Mouse (Mus musculus): Measurements from ENCODE around the gene Sh3pxd2a.

Gene Sh3pxd2a

DNA sequence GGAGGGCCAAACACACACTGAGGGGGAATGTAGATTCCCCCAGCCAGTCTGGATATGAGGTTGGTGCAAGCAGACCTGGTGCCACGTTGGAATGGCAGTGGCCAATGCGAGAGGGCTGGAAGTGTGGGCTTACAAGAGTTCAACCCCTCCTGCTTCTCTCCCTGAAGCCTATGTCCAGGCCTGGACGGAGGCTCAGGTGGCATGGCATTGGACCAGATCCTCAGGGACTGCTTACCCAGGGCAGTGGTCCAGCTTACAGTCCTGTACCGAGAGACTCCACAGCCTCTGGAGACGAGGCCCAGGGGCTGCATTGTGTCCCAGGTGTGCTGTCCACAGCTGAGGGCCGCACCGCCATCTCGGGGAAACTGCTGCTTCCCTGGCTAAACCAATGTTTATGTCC, 218.7 kb downstream of the Sh3pxd2a start:
- in situ Hi-C loops (cut with MboI, MseI): no loop called here

DNA sequence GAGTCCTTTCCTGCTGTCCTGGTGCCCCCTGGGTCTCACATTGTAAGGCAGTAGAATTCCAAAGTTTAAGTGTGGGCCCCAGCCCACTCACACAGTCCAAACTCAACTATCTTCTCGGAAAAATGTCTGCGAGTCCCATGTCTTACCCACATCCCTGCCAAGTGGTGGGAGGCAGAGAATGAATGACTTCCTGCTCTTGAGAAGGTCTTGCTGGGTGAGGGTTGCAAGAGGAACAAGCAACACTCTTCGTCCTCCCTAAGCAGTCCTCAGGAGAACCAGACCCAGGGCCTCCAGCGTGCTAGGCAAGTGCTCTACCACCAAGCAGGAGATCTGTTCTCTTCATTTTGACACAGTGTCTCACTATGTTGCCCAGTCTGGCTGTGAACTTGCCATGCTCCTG, 222.0 kb downstream of the Sh3pxd2a start:
- in situ Hi-C loops (cut with MboI, MseI): no loop called here

DNA sequence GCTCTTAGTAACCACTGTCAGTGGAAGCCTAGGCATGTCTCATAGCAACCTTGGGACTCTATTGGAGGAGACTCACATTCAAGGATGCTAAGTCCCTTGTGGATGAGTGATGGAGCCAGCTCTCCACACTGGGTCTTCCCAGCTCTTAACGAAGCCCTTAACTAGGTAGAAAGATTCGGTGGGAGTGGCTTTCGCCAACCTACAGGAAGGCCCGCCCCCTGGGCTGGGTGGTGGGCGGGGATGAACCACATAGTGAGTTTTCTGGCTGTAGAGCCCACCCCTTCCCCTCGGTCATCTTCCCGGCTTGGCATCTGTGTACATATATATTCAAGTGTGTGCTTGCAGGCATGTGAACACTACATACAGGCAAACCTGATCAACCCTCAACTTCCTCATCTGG, 223.2 kb downstream of the Sh3pxd2a start:
- in situ Hi-C loops (cut with MboI, MseI): no loop called here

DNA sequence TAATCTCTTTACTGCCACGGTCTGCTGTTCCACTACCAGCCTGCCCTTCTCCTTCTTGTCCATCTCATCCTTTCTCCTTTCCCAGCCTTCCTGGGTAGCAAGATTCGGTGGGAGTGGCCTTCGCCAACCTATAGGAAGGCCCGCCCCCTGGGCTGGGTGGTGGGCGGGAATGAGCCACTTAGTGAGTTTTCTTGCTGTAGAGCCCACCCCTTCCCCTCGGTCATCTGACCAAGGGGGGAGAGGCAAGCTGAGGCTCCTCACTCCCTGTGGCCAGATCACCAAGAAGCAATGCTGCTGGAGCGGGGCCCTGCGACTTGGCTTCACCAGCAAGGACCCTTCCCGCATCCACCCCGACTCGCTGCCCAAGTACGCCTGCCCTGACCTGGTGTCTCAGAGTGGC, 224.1 kb downstream of the Sh3pxd2a start:
- in situ Hi-C loops (cut with MboI, MseI): no loop called here

DNA sequence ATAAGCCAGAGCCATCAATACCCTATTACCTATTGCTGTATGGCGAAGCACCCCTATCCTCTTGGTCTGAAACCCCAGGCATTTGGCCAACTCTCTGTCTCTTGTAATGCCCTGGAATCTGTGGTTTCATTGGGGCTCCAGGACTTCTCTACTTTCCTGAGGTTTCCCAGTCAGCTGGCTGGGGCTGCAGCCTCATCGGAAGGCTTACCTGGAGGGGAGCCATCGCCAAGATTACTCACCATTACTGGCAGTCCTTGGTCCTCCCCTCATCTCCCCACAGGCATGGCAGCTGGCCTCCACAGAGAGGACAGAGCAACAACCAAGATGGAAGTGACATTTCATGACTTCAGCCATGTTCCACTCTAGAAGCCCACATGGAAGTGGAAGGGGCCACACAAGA, 231.1 kb downstream of the Sh3pxd2a start:
- in situ Hi-C loops (cut with MboI, MseI): no loop called here

DNA sequence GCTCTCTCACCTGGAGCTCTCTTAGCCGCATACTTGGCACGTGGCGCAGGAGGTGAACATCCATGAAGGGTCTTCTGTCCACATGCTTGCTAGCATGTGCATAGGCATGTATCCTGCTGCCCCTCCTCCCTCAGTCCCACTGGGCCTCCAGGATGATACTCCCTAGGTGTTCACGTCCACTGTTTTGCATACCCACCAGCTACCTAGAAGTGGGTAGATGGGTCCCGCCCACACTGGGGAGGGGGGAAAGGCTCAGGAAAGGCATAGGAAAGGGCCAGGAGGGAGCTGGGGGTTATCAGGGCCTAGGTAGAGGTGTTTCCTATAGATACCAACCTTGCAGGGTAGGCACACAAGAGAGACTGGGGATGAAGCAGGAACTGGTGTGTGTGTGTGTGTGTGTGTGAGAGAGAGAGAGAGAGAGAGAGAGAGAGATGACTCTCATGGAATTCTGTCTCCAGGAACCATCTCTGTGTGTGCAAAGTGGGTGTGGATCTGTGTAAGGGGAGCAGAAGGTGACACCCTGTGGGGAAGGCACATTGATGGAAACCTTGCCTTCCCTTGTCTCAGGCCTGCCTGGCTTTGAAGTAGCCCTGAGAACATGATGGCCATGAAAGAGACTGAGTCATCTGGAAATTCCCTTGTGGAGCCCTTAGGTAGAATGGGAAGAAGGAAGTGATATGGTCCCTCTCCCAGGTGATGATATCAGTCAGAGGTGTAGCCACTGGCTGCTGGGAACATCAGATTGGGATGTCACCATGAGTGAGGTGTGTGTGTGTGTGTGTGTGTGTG, 231.9 kb downstream of the Sh3pxd2a start:
- in situ Hi-C loops (cut with MboI, MseI): no loop called here

- in situ Hi-C loops (cut with MboI, MseI): no loop called here
These were observed 232.8 kb downstream of the Sh3pxd2a start for GRCm38 (mm10) chr19:47231389-47231788.

- in situ Hi-C loops (cut with MboI, MseI): no loop called here
These were observed 233.5 kb downstream of the Sh3pxd2a start for GRCm38 (mm10) chr19:47230682-47231081.

DNA sequence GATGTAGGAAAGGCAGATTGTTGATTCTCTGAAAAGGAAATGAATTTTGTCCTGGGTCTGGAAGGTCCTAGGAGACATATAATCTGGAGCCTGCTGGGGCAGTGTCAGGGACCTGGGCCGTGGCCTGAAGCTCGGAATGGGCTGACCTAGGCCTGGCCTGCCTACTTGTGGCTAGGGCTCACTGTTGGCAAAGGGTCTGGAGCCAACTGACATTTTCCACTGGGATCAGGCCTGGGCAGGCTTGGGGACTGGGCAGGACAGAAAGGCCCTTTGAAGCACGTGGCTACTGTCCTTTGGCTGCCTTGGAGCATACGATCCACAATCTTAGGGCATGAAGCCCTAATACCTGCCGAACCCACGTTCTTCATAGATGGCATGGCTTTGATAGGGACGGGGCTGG, 234.1 kb downstream of the Sh3pxd2a start:
- in situ Hi-C loops (cut with MboI, MseI): no loop called here

- in situ Hi-C loops (cut with MboI, MseI): no loop called here
These were observed 234.7 kb downstream of the Sh3pxd2a start for GRCm38 (mm10) chr19:47229461-47229860.

DNA sequence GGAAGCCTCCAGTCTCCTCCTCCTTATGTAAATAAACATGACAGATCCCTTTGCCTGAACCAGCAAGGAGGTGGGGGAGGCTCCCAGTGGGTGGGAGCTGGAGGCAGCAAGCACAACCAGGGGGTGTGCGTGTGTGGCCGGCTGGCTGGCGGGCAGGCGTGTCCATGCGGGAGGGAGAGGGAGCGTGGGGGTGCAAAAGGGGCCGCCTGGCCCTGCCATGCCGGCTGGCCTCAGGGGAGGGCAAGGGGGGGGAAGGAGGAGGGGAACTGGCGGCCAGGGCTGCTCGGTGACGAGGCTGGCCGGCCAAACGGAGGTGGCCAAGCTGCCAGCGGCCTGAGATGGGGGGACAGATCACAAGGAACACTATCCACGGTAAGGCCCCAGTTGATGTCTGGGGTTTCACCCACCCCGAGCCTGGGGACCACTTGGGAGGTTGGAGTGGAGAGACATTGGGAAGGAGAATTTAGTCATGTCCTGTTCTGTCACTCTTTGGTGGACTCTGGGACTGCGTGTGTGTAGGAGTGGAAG, 235.4 kb downstream of the Sh3pxd2a start:
- in situ Hi-C loops (cut with MboI, MseI): no loop called here

GRCm38 (mm10) chr19:47225791-47226190, 238.4 kb downstream of the Sh3pxd2a start:
- in situ Hi-C loops (cut with MboI, MseI): no loop called here

DNA sequence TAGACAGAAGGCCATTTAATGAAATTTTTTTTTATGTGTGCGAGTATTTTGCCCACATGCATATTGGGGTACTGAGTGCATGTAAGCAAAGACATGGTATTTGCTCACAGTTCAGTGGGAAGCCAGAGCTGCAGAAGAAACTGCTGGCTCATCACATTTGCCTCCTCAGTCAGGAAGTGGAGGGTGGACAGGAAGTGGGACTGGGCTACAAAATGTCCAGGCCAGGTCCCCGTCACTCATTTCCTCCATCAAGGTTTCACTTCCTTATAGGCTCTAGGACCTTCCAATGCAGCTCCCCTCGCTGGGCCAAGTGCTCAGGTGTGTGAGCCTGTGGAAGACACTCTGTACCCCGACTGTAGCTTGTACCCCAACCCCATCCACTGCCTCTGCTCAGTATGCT, 239.5 kb downstream of the Sh3pxd2a start:
- in situ Hi-C loops (cut with MboI, MseI): no loop called here

GRCm38 (mm10) chr19:47222841-47223557, 241.2 kb downstream of the Sh3pxd2a start:
- in situ Hi-C loops (cut with MboI, MseI): no loop called here

DNA sequence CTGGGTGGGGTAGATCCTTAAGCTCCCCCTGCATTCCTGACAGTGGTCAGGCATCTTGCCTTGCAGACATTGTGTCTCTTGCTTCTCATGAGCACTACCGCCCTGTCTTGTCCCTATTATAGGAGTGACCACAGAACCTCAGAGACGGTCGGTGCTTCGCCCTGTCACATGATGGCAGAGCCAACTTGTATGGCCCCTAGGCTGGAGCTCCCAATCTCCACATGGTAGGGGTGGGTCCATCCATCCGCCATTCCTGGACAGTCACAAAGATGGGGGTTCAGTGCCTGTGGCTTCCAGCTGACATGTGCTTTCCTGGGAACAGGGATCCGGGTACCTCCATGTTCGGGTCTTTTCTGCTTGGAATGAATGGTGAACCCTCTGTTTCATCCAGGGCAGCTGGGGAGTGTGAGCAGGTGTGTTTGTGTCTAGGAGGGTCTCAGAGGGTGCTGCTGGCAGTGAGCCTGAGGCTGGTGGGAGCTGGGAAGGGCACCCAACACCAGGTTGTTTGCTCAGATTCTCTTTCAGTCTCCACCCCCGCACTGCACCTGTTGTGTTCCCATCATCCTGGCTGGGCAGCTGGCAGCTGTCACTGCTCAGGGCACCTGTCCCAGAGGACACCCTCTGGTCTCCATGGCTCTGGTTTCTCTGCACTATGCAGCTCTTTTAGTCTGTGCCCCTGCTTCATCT, 241.9 kb downstream of the Sh3pxd2a start:
- in situ Hi-C loops (cut with MboI, MseI): no loop called here

GRCm38 (mm10) chr19:47221500-47222153, 242.6 kb downstream of the Sh3pxd2a start:
- in situ Hi-C loops (cut with MboI, MseI): no loop called here

DNA sequence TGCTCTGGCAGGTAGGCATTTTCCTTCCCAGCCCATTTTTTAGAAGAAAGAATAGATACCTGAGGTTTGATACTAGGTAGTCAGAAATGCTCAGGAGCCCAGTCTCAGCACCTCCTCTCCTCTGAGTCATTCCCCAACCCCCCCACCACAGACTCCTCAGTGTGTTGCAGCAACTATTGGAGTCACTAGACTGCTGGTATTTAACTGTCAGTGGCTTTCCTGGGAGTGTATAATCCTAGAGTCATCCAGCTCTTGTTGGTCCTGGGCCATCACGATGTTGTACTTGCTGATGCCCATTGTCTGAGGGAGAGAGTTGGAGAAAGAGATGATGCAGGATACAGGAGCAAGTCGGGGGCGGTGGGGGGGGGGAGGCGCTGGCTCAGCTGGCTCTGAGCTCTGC, 243.2 kb downstream of the Sh3pxd2a start:
- in situ Hi-C loops (cut with MboI, MseI): no loop called here

- in situ Hi-C loops (cut with MboI, MseI): no loop called here
These were observed 244.0 kb downstream of the Sh3pxd2a start for GRCm38 (mm10) chr19:47220232-47220631.

- in situ Hi-C loops (cut with MboI, MseI): no loop called here
These were observed 244.6 kb downstream of the Sh3pxd2a start for GRCm38 (mm10) chr19:47219622-47220021.

DNA sequence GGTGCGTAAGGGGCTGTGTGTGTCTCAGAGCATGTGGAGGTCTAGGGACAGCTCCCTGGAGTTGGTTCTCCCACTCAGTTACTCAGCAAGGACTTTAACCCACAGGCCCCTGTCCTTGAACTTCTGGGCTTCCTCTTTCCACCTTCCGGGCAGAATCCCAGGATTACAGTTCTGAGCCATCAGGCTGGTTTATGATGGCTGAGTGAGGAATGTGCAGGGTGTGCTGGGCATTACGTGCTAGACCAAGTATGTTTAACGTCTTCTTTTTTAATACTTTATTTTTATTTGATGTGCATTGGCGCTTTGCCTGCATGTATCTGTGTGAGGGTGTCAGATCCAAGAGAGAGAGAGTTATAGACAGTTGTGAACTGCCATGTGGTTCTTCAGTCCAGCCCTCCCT, 247.4 kb downstream of the Sh3pxd2a start:
- in situ Hi-C loops (cut with MboI, MseI): no loop called here

- in situ Hi-C loops (cut with MboI, MseI): no loop called here
These were observed 250.7 kb downstream of the Sh3pxd2a start for GRCm38 (mm10) chr19:47213470-47213869.

GRCm38 (mm10) chr19:47212401-47212800, 251.8 kb downstream of the Sh3pxd2a start:
- in situ Hi-C loops (cut with MboI, MseI): no loop called here
